Mouse (Mus musculus) stomach, postnatal 0 days (tissue): ENCODE data around the gene 4933430I17Rik.

ENCODE experiments used
- CTCF ChIP-seq: IDR thresholded peaks from 2 replicates; pipeline ENCODE4 v1.5.1; 2016; ENCODE audit warnings: antibody characterized with exemption, low read depth, mild to moderate bottlenecking, moderate library complexity
- EP300 ChIP-seq: optimal IDR thresholded peaks from 2 replicates; pipeline ENCODE3; 2016; ENCODE audit warnings: antibody characterized with exemption

DNA sequence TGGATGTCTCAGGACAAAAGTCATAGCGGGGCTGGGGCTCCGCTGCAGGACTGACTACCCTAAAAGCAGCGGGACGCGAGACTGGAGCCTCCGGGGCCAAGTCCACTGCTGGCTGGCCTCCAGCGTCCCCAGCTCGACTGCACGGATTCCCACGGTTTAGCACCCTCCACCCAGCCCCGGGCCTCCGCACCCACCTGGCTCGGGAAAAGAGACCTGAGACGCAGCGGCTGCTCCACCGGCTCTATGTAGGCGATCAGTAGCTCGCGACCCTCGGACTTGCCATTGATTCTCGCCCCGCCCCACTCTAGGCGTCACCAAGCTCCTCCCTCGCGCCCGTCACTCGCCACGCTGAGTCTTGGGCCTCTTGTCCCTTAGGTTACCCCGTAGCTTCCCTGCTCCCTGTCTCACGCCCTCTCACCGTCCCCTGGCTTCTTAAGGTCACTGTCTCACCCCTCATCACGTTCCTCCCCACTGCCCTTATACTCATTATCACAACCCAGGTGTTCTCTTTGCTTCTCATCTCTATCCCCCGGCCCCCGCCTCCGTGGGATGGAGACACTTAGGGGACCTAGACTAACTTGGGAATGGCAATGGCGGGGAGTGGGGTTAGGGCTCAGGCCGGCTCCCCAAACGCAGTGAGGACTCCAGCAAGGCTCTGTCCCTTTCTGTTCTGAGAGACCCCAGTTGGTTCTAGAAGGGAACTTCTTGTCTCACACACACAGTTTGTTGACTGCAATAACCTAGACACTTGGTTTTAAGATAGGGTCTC, 23.0 kb upstream of the 4933430I17Rik start:
- TF ChIP-seq CTCF = 0 out of 2 replicates have a peak, but pooled peaks have one; percentile 2
- TF ChIP-seq EP300 = no peak
